Mouse (Mus musculus) embryonic fibroblast, embryonic 13.5 days (primary cell): Measurements from ENCODE around the gene Pa2g4.

Experiments
- CTCF ChIP-seq: IDR thresholded peaks from 2 replicates; pipeline ENCODE4 v1.5.1; 2011; ENCODE audit warnings: mild to moderate bottlenecking, control low read depth, low read length, moderate library complexity, borderline replicate concordance; ENCODE audit not compliant: insufficient read depth
- POLR2A ChIP-seq: IDR thresholded peaks from 2 replicates; pipeline ENCODE4 v1.6.1; 2011; ENCODE audit warnings: low read depth, mild to moderate bottlenecking, control low read depth, low read length, moderate library complexity

GRCm38 (mm10) chr10:128592797-128593196 lies 27.0 kb upstream of the Pa2g4 start:
- no peak for TF ChIP-seq POLR2A
- no peak for TF ChIP-seq CTCF
